Mouse (Mus musculus): Measurements from ENCODE around the gene Gpc6. TPM values are rescaled to one million over a fixed set of nuclear protein-coding genes. Genes with fewer than 3 reads are reported as not detected.

The Gpc6 gene
- total and polyA plus RNA-seq, 3 experiments: not detected

DNA sequence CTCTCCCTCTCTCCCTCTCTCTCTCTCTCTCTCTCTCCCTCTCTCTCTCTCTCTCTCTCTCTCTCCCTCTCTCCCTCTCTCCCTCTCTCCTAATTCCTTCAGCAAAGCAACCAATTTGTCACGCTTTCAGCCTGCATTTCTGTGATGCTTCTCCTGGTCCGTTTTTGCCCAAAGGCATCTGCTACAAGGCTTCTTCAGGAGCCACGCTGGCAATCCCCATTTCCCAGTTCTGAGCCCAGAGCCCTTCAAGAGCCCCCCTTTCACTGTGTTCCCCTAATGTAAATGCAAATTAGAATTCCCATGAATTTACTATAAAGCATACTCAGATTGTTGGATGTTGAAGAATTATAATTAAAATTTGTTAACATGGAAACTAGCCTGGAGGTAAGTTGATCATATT, 686.0 kb downstream of the Gpc6 start:
- no peaks in the 10 kb centered on the region for H3K27me3 ChIP-seq (replicated peaks)
- H3K9ac ChIP-seq (ENCODE audit: insufficient read depth, low read depth): no peak overlapping the region
- no peak overlapping the region for H3K27ac ChIP-seq (ENCODE audit: insufficient read depth, low read depth)
- dilution Hi-C loops (cut with MboI; ENCODE audit: extremely low pct_ligation_motif_present, extremely low pct_unique_long_range_greater_than_20kb, low sequenced_read_pairs): no loop called here
- no peaks in the 10 kb centered on the region for H3K79me2 ChIP-seq (replicated peaks; ENCODE audit: control insufficient read depth, extremely low read depth, insufficient read depth, poor library complexity, severe bottlenecking)
- no peak overlapping the region for H3K4me3 ChIP-seq (replicated peaks in 1 of 3; ENCODE audit: low read depth in 2 of 3, low read length in 2 of 3, poor library complexity in 1 of 3)
- H3K4me2 ChIP-seq (ENCODE audit: insufficient read depth, low read depth, poor library complexity, severe bottlenecking): no peak overlapping the region
- no peak for TF ChIP-seq USF2 (conservative IDR thresholded peaks at IDR 0.05; ENCODE audit: low read depth, low read length)
- TF ChIP-seq MAX (IDR thresholded peaks at IDR 0.05; ENCODE audit: low read length): no peak
- no peak for TF ChIP-seq CHD1 (IDR thresholded peaks at IDR 0.05; ENCODE audit: low read depth, low read length)
- TF ChIP-seq BHLHE40 (IDR thresholded peaks at IDR 0.05; ENCODE audit: low read depth, low read length): no peak
- TF ChIP-seq IRF4 (IDR thresholded peaks at IDR 0.05; ENCODE audit: low read depth, low read length): no peak
- no peak for TF ChIP-seq ZC3H11A (IDR thresholded peaks at IDR 0.05; ENCODE audit: low read depth, low read length)
- no peak for TF ChIP-seq MYC (IDR thresholded peaks at IDR 0.05; ENCODE audit: low read depth, low read length)
- no peak for TF ChIP-seq ETS1 (conservative IDR thresholded peaks at IDR 0.05; ENCODE audit: low read depth, low read length)
- no peak for TF ChIP-seq GABPA (IDR thresholded peaks at IDR 0.05; ENCODE audit: insufficient replicate concordance, low read depth, low read length)
- no peak for TF ChIP-seq NRF1 (IDR thresholded peaks at IDR 0.05; ENCODE audit: low read depth, low read length)
- TF ChIP-seq ZMIZ1 (IDR thresholded peaks at IDR 0.05; ENCODE audit: low read depth, low read length): no peak
- DNase-seq (ENCODE audit: extremely low read depth): no peak
- in situ Hi-C loops (cut with MboI; ENCODE audit: low pct_ligation_motif_present, low pct_unique_long_range_greater_than_20kb, low sequenced_read_pairs): no loop called here
- H3K9me3 ChIP-seq (replicated peaks; ENCODE audit: low read length): no peaks in the 10 kb centered on the region
- H3K4me1 ChIP-seq (ENCODE audit: control insufficient read depth in 1 of 2, insufficient read depth in 2 of 2): no peaks in the 10 kb centered on the region
- no peaks in the 10 kb centered on the region for H3K36me3 ChIP-seq (replicated peaks in 1 of 2; ENCODE audit: control insufficient read depth in 1 of 2, insufficient read depth in 1 of 2, low read length in 1 of 2)

DNA sequence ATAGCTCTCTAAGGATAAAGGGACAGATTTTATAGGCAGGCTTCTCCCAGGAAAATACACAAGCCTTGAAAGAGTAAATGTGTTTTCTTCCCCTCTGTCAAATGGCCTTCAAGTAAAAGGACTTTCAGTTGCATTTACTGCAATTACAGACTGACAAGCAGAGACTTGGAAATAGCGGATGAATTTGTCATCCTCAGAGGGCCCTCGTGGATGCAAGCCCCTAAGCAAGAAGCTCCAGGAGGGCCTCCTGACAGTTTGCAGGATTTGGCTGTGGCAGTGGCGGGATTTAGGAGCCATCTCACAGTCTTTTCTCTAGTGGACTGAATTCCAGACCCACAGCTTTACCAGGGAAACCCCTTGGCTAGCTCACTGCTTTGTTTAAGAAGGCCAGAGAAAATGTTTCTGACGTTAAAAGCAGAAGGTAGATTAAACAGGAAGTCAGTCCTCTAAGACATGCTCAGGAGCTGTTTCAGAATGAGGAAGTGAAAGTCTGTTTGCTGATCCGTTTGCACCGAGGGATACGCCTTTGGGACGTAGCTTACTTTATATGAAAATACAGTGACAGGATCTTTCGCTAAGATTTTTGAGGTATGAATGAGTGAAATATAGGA, 700.1 kb downstream of the Gpc6 start:
- Histone ChIP-seq H3K36me3 (replicated peaks in 1 of 2; ENCODE audit: control insufficient read depth in 1 of 2, insufficient read depth in 1 of 2, low read length in 1 of 2) (no peaks in the 10 kb centered on the region), H3K4me3 (replicated peaks in 1 of 3; ENCODE audit: low read depth in 2 of 3, low read length in 2 of 3, poor library complexity in 1 of 3) (no peak overlapping the region), H3K4me1 (ENCODE audit: control insufficient read depth in 1 of 2, insufficient read depth in 2 of 2) (peaks cover 0 to 12% of the 10 kb centered on the region in 2 experiments; a peak in 2 of 4 replicates), H3K4me2 (ENCODE audit: insufficient read depth, low read depth, poor library complexity, severe bottlenecking) (peak overlapping the region; percentile 98), H3K9me3 (replicated peaks; ENCODE audit: low read length) (no peaks in the 10 kb centered on the region), H3K79me2 (replicated peaks; ENCODE audit: control insufficient read depth, extremely low read depth, insufficient read depth, poor library complexity, severe bottlenecking) (no peaks in the 10 kb centered on the region), H3K27me3 (replicated peaks) (no peaks in the 10 kb centered on the region), H3K27ac (ENCODE audit: insufficient read depth, low read depth) (peak overlapping the region; percentile 57), H3K9ac (ENCODE audit: insufficient read depth, low read depth) (peak overlapping the region; percentile 74)
- in situ Hi-C loops (cut with MboI; ENCODE audit: low pct_ligation_motif_present, low pct_unique_long_range_greater_than_20kb, low sequenced_read_pairs): no loop called here
- DNase-seq (ENCODE audit: extremely low read depth): peak; percentile 87
- dilution Hi-C loops (cut with MboI; ENCODE audit: extremely low pct_ligation_motif_present, extremely low pct_unique_long_range_greater_than_20kb, low sequenced_read_pairs): no loop called here
- TF ChIP-seq POLR2A (IDR thresholded peaks at IDR 0.05; ENCODE audit: low read depth, low read length) (no peak), CHD1 (IDR thresholded peaks at IDR 0.05; ENCODE audit: low read depth, low read length) (no peak), IRF4 (IDR thresholded peaks at IDR 0.05; ENCODE audit: low read depth, low read length) (peak; percentile 99), USF2 (conservative IDR thresholded peaks at IDR 0.05; ENCODE audit: low read depth, low read length) (no peak), MAX (IDR thresholded peaks at IDR 0.05; ENCODE audit: low read length) (no peak), GABPA (IDR thresholded peaks at IDR 0.05; ENCODE audit: insufficient replicate concordance, low read depth, low read length) (no peak), JUND (conservative IDR thresholded peaks at IDR 0.05; ENCODE audit: low read depth, low read length) (peak; percentile 43; the same call in 1 of the 2 replicates), TCF12 (IDR thresholded peaks at IDR 0.05; ENCODE audit: low read depth, low read length) (no peak), ELF1 (IDR thresholded peaks at IDR 0.05; ENCODE audit: low read depth, low read length) (peak; percentile 84), NELFE (IDR thresholded peaks at IDR 0.05; ENCODE audit: low read depth, low read length) (no peak), ZKSCAN1 (IDR thresholded peaks at IDR 0.05; ENCODE audit: borderline replicate concordance, low read depth, low read length) (no peak), USF1 (IDR thresholded peaks at IDR 0.05; ENCODE audit: low read depth, low read length) (no peak), NRF1 (IDR thresholded peaks at IDR 0.05; ENCODE audit: low read depth, low read length) (peak; percentile 75), CHD2 (IDR thresholded peaks at IDR 0.05; ENCODE audit: low read length) (no peak), E2F4 (IDR thresholded peaks at IDR 0.05; ENCODE audit: insufficient replicate concordance, low read depth, low read length) (no peak), SMC3 (IDR thresholded peaks at IDR 0.05; ENCODE audit: low read depth, low read length) (no peak), CTCF (conservative IDR thresholded peaks at IDR 0.05 in 1 of 2, IDR thresholded peaks at IDR 0.05 in 1 of 2; ENCODE audit: low read depth in 2 of 2, low read length in 2 of 2) (no peak), HCFC1 (IDR thresholded peaks at IDR 0.05; ENCODE audit: low read depth, low read length) (no peak; the same call in 1 of the 2 replicates), JUN (IDR thresholded peaks at IDR 0.05; ENCODE audit: insufficient read depth, low read depth, low read length) (no peak), POLR2AphosphoS2 (IDR thresholded peaks at IDR 0.05; ENCODE audit: low read depth, low read length) (no peak), PAX5 (IDR thresholded peaks at IDR 0.05; ENCODE audit: low read length) (no peak), ZC3H11A (IDR thresholded peaks at IDR 0.05; ENCODE audit: low read depth, low read length) (no peak), RAD21 (IDR thresholded peaks at IDR 0.05; ENCODE audit: low read depth, low read length) (no peak; the same call in 1 of the 2 replicates), ZNF384 (IDR thresholded peaks at IDR 0.05; ENCODE audit: low read depth, low read length) (no peak), TBP (conservative IDR thresholded peaks at IDR 0.05; ENCODE audit: low read depth, low read length) (peak; percentile 55; the same call in 1 of the 2 replicates), MAFK (IDR thresholded peaks at IDR 0.05; ENCODE audit: insufficient replicate concordance, low read length) (no peak), SIN3A (IDR thresholded peaks at IDR 0.05; ENCODE audit: low read length) (no peak), MYC (IDR thresholded peaks at IDR 0.05; ENCODE audit: low read depth, low read length) (peak; percentile 73)

Measured in CH12.LX (cell line).